Comparison of ENCODE assay signal across 1 mouse cellular context in genomic region chr12:78919079-78919712, GRCm38 (mm10).
A peak's percentile ranks its signal among the peaks of the same experiment; 100 is the strongest.
TF ChIP-seq lines count a peak whose summit lies in the region.

No protein-coding gene starts in this region.

TF ChIP-seq in CH12.LX, 34 proteins besides CTCF, POLR2A, EP300 and RAD21 (continued from another document):
- TF ChIP-seq CHD1 (IDR thresholded peaks at IDR 0.05; ENCODE audit: low read depth, low read length), result no peak
- TF ChIP-seq CHD2 (IDR thresholded peaks at IDR 0.05; ENCODE audit: low read length), result no peak
- TF ChIP-seq BHLHE40 (IDR thresholded peaks at IDR 0.05; ENCODE audit: low read depth, low read length), result peak; percentile 4; the same call in 1 of the 2 replicates
- TF ChIP-seq ZKSCAN1 (IDR thresholded peaks at IDR 0.05; ENCODE audit: borderline replicate concordance, low read depth, low read length), result no peak
- TF ChIP-seq KAT2A (IDR thresholded peaks at IDR 0.05; ENCODE audit: insufficient replicate concordance, low read length), result no peak
- no peak for TF ChIP-seq GABPA (IDR thresholded peaks at IDR 0.05; ENCODE audit: insufficient replicate concordance, low read depth, low read length)
- TF ChIP-seq UBTF (IDR thresholded peaks at IDR 0.05; ENCODE audit: low read depth, low read length), result no peak
- TF ChIP-seq MXI1 (IDR thresholded peaks at IDR 0.05; ENCODE audit: low read depth, low read length), result peak; percentile 42; the same call in 1 of the 2 replicates
- no peak for TF ChIP-seq USF1 (IDR thresholded peaks at IDR 0.05; ENCODE audit: low read depth, low read length)
- peak; percentile 60 for TF ChIP-seq TCF12 (IDR thresholded peaks at IDR 0.05; ENCODE audit: low read depth, low read length)
TF ChIP-seq in CH12.LX: peak in this region for 15.
